Mouse (Mus musculus) brain, embryonic 14.5 days (tissue): ENCODE data around the gene Inf2. TPM values are rescaled to one million over a fixed set of nuclear protein-coding genes. Genes with fewer than 3 reads are reported as not detected.

Source experiments
- DNase-seq: peaks from one replicate; pipeline ENCODE4 v3.0.0-alpha.2; 2011; ENCODE audit warnings: low read depth
- CTCF ChIP-seq: fragments of 200-500 bp; IDR thresholded peaks from 2 replicates; pipeline ENCODE4 v1.5.1; 2012; ENCODE audit warnings: inconsistent platforms, mild to moderate bottlenecking, moderate library complexity, borderline replicate concordance; ENCODE audit not compliant: insufficient read depth, insufficient read length; ENCODE audit errors: extremely low read depth
- POLR2A ChIP-seq: fragments of 200-500 bp; IDR thresholded peaks from 2 replicates; pipeline ENCODE4 v1.6.1; 2012; ENCODE audit warnings: mild to moderate bottlenecking, inconsistent platforms, borderline replicate concordance; ENCODE audit not compliant: poor library complexity, insufficient read depth, insufficient read length, severe bottlenecking; ENCODE audit errors: extremely low read depth
- polyA plus RNA-seq: library from polyadenylated mRNA; depleted of rRNA; stranded (reverse); fragments of >200 nt; gene quantifications from 2 replicates; pipeline ENCODE4 v1.2.3, GENCODE M21; 2012

Gene Inf2
- polyA plus RNA-seq, 1 experiment: 8.4 TPM

DNA sequence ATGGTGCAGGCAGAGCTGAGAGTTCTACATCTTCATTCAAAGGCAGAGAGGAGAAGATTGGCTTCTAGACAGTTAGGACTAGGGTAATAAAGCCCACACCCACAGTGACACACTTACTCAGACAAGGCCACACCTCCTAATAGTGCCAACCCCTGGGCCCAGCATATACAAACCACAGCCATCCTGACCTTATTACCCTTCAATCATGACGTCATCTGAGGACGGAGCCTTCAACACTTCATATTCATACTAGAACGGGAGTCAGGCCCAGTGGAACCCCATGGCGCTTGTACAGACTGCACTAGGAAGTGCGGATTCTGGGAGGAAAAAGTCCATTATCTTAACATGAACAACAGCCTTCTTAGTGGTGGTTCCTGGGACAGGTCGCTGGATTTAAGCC, 54.5 kb downstream of the Inf2 start:
- no peak for DNase-seq
- no peak for TF ChIP-seq CTCF

GRCm38 (mm10) chr12:112644180-112644854, 55.7 kb downstream of the Inf2 start, which contains the start of gene Siva1:
Gene Siva1 (plus strand): TSS chr12:112644679.
- TF ChIP-seq POLR2A (no peak), CTCF (no peak)
- peak; percentile 99 for DNase-seq

DNA sequence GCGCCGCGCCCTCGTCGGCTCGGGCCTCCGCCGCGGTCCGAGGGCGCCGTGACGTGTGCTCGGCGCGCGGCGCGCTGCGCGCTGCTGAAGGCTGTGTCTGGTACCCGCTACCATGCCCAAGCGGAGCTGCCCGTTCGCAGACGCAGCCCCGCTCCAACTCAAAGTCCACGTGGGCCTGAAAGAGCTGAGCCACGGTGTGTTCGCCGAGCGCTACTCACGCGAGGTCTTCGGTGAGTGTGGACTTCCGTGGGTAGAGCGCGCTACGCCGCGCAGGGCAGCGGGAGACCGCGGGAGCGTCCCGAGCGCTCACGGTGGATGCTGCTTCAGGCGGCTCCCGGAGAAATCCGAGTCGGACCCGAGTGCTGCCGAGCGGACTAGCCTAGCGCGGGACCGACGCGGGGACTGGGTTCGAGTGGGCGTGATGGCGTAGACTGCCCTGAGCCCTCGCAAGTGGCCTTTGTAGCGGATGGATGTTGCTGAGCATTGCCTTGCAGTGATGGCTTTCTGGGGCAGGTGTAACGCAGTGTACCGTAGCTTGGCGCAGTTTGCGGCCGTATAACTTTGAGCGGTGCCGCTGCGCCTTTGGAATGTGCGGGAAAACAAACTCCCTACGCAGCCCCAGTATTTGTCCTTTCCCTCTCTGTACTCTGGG, 56.4 kb downstream of the Inf2 start:
- TF ChIP-seq POLR2A: peak; percentile 98
- TF ChIP-seq CTCF: no peak
- no peak for DNase-seq

DNA sequence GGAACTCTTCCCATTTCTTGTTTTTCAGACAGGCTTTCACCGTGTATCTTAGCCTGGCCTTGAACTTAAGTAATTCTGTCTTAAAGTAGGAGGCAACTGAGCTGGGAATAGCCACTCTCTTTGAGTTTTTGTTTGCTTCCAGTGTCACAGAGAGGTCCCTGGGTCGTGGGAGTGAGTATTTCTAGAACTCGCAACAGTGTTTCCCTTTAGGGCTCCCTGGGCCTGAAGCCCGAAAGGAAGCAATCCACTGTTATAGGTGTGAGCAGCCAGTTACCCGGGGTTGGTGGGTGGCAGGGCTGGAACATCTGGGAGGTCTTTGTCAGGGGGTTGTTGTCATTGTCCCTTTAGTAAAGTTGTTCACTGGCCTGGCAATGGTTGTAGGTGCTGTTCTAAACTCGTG, 57.6 kb downstream of the Inf2 start:
- TF ChIP-seq CTCF (no peak), POLR2A (no peak)
- DNase-seq: no peak

DNA sequence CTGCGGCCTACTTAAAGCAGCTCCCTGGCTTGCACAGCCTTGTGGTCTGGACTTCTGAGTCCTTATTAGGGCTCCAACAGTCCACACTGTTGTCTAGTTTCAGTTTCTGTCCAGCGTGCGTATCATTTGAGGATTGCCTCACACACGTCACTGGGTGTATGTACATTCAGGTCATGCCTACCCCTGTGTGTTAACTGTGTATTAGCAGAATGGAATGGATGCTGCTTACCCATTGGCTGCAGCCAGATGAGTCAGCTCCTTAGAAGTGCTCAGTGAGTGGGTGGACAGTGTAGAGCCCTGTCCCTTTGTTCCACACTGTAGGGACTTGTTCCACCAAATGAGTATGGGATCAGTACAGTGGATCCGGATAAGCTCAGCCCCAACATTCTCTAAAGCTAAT, 59.5 kb downstream of the Inf2 start:
- no peak for TF ChIP-seq POLR2A
- no peak for TF ChIP-seq CTCF
- no peak for DNase-seq

GRCm38 (mm10) chr12:112651778-112652439, 63.3 kb downstream of the Inf2 start:
- TF ChIP-seq CTCF: no peak
- no peak for TF ChIP-seq POLR2A

DNA sequence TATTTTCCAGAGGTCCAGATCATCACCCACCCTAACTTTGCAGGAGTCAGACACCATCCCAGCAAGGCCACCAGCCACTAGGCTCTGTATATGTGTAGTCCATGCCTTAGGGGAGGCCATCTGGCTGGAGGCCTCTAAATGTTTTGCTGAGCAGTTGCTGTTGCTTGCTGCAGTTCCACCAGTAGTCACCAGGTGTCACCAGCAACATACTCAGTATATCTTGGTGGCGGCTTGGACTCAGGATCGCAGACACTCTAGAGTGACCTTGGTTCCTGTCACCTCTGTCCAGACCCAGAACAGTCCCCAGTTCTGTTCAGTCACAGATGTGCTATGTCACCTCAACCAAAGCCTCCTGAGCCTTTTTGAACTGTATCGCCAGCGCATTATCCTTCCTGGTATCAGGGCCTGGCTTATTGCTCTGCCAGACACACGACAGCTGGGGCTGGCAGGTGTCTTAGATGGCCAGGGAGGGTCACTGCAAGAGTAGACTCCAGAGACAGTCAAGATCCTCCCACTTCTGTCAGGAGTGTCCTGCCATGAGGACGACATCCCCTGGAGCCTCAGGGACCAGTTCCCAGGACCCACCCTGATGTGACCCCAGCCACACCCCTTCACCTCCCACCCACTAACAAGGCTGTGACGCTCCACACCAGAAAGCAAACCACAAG, 64.7 kb downstream of the Inf2 start:
- DNase-seq: peak; percentile 89
- TF ChIP-seq POLR2A (no peak), CTCF (peak; percentile 89)

More at GRCm38 (mm10) chr12:112651778-112652439, 63.3 kb downstream of the Inf2 start:
- DNase-seq: no peak

DNA sequence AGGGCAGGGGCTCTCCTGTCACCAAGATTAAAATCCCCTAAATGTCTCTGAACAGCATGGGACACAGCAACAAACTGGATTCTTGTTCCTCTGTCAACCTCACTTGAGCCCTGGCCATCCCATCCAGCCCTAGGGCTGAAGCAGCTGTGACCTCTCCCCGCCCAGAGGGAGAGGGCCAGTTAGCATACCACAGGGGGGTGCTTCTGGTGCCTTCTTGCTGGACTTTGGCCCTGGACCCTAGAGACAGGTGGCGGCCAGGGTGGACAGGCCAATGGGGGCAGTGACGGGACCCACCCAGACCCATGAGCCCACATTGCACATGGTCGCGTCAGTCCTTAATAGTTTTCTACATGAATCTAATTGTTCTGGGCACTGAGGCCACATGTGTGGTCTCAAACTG, 65.5 kb downstream of the Inf2 start:
- no peak for DNase-seq
- TF ChIP-seq CTCF: no peak
- TF ChIP-seq POLR2A: no peak

- TF ChIP-seq POLR2A (no peak), CTCF (no peak)
- peak; percentile 40 for DNase-seq
Observed at GRCm38 (mm10) chr12:112658619-112659018, 70.0 kb downstream of the Inf2 start.

DNA sequence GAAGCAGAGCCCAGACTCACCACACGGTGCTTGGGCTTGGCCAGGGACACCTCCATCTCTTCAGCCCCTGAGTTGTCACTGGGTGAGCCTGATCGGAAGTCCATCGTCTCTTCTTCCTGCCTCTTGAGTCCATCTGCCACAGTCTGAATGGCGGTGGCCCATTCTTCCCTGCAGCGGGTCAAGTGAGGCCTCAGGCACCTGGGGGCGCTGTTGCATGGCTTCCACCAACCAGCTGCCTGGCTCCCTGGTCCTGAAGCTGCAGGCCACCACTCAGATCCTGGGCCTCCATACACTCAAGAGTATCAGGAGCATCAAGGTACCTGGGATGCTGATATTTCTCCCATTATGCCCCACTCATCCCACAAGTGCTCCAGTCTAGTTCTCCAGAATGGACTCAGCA, 70.5 kb downstream of the Inf2 start:
- DNase-seq: peak; percentile 38
- TF ChIP-seq CTCF (peak; percentile 37; the same call in 1 of the 2 replicates), POLR2A (no peak)
